Mouse (Mus musculus) cerebellum, adult 9-11 months (tissue): ENCODE data around the gene Slc7a6os.
A peak's percentile ranks its signal among the peaks of the same experiment; 100 is the strongest.
"Not testable (repeated sequence)": the region's sequence is repeated elsewhere in the genome, so short reads cannot be mapped to it uniquely, and the experiment has no call there.

ENCODE experiments used
- DNase-seq: peaks from one replicate; pipeline ENCODE4 v3.0.0; 2022

The Slc7a6os gene

DNA sequence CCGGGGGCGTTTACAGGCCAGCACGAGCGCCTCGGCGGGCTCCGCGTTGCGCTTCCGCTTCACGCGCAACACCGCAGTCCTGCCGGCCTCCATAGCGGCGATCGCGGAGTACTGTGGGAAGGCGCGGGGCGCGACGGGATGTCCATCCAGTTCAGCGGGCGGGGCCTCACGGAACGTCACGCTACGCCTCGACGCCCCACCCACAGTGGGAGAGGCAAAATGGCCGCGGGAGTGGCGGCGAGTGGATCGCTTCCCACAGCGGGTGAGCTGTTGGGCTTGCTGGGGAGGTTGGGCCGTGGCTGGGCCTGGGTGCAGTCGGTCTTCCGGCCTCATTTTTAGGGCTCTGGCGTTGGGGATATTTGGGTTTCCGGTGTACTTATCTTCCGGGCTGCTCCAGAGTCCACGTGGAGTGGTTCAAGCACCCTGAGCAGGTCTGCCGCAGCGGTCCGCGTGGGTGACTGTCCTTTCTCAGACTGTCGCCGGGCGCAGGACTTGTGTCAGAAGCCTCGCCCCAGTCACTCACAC is at the start of gene Slc7a6os, which contains the start of gene Prmt7:
TSS of gene Slc7a6os (minus strand) at position 115 of the 525 bp plus-strand sequence.
TSS of gene Prmt7 (plus strand) at position 116 of the 525 bp plus-strand sequence.
- peak; percentile 95 for DNase-seq

DNA sequence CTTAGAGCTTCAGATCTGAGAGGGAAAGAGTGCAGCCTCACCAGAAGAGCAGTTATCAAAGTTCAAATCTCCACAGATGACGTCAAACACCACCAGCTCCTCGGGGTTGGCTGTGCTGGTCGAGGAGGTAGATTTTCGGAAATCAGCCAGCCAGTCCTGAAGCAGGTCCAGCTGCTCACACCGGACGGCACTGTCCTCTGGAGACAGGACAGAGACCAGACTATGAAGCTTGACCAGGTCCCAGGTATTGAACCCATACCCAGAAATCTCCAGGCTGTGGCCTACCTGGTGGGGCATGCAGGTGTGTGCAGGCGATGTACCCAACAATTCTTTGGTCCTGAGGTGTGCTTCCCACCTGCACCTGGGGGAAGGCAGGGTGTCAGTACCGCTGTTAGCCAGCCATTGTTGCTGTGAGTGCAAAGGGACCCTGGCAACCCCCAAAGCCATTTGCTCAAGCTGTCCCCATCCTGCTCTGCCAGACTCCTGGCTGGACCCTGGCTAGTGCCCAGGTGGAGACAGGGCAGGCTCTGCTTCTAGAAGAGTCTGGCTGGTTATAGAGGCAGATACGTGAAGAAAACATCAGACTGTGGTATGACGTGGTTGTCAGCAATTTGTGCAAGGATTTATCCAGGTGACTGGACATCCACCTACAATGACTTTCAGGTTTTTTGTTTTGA is 49.0 kb upstream of the Slc7a6os start:
- peak; percentile 78 for DNase-seq

DNA sequence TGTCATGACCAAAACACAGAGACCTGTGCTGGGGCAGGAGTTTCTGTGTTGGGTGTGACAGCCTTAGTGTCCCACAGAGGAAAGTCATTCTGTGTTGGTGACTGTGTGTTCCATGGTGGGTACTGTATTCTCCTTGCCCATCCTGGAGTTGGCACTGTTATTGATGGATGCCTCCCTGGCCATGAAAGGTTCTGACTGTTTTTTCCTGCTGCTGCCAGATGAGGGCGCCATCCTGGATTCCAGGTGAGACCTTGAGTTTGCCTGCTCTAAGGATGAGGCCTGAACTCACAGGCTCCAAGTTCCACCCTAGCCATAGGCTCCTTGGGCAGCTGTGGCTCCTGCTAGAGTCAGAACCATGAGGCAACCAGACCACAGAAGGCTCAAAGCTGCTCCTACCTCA is 47.4 kb upstream of the Slc7a6os start:
- DNase-seq = peak; percentile 30

DNA sequence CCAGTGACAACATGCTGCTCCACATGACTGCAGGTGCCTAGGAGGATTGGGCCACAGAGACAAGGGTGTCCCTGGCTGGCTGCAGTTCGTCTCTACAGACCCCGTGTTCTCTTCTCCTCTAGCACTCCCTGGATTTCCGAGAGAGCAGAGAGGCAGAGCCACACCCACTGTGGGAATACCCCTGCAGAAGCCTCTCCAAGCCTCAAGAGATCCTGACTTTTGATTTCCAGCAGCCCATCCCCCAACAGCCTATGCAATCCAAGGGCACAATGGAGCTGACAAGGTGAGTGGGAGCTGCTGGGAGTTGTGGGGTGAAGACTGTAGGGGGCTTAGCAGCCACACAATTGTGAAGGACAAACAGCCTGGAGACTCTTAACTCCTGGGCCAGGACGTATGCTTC is 39.5 kb upstream of the Slc7a6os start:
- no peak for DNase-seq

GRCm38 (mm10) chr8:106237106-106237505 is 26.4 kb upstream of the Slc7a6os start:
- peak; percentile 25 for DNase-seq

GRCm38 (mm10) chr8:106234567-106235261 is 24.0 kb upstream of the Slc7a6os start:
- no peak for DNase-seq

DNA sequence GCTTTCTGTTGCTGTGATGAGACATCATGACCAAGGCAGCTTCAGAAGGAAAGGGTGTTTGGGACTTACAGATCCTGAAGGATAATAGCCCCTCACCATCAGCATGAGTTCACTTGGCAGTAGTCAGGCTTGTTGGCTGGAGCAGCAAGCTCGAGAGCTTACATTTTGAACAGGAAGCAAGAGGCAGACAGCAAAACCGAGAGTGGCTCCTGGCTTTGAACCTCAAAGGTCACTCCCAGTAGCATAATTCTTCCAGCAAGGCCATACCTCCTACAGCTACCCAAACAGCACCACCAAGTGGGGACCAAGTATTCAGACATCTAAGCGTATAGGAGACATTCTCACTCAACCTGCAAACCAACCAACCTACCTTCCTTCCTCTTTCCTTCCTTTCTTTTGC is 22.0 kb upstream of the Slc7a6os start:
- no peak for DNase-seq

DNA sequence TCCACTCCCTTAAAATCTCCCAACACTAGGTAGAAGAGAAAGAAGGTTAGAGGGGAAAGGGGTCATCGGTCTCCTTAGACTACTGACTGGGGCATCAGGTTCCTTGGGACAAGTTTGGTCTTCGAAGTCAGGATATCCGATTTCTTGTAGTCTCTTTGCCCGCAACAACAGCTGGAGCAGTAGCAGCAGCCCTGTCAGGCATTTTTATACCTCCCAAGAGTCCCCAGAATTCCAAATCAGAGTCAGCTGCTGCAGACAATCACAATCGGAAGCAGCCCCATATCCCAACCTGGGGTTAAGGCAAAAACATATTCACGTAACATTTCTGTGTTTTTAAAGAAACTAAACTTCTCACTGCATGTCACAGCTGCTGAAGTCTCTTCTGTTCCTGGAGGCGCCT is 20.8 kb upstream of the Slc7a6os start:
- DNase-seq = no peak

DNA sequence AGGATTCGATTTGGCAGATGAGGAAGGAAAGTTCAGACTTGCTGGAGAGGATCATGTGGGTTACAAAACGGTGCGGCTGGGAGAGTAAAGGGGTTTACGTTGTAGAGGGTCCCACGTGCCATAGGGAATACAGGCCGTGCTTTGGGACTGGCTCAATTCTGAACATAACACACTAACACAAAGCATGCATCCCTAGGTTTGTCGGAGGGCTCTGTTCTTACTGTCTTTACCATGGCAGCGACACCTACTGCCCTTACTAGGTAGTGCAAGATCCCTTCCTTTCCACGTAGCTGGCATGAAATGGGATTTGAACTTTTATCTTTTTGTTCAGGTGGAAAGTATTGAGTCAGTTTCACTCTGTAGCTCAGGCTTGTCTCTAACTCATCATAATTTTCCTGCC is 15.9 kb upstream of the Slc7a6os start:
- DNase-seq = peak; percentile 44

GRCm38 (mm10) chr8:106219620-106220019 is 8.9 kb upstream of the Slc7a6os start:
- DNase-seq = no peak

GRCm38 (mm10) chr8:106213959-106214358 is 3.2 kb upstream of the Slc7a6os start:
- no peak for DNase-seq

DNA sequence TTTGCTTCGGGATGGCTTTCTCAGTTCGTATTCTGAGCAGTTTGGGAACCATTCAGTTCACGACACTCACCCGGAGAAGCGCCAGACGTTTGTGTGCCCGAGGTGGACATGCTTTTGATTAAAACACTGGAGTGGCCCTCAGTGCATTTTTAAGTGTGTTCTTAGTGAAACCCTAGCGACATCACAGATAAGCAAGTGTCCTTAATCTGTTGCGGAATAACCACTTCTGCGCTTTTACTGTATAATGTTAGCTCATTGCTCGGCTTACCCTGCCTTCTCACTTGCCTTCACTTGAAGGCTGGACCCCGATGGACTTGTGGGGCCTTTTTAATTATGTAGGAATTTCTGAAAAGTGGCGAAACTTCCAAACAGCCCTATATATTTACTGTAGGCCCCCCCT is 686 bp upstream of the Slc7a6os start:
- DNase-seq = no peak

DNA sequence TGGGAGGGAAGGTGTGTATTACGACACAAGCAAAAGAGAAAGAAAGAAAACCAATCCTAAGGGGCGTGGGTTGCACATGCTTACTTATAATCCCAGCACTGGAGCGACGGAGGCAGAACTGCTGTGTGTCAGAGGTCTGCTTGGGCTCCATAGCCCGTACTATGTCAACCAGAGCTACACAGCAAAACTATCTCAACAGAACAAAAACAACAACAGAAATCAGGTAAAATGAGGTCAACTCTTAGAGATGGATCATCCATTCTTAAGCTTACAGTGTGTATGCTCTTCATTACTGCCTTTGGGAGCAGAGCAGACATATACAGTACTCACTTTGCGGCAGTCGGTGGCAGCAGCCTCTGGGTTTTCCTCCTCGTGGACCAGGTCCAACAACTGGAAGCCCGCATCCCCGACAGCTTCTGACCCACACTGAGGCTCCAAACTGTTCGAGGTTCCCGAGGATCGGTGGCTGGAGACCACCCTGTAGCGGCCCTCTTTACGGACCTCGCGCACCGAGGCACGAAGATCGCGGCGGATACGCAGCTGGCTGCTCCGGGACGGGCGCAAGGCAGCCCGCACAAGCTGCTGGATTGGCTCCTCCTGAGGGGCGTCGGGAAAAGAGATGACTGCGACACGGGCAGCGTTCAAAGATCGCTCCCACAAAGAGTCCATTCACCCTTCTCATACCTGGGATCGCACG is 552 bp downstream of the Slc7a6os start:
- peak; percentile 14 for DNase-seq

- DNase-seq = not testable (repeated sequence)
These were observed 11.1 kb downstream of the Slc7a6os start for GRCm38 (mm10) chr8:106199596-106199995.

- no peak for DNase-seq
These were observed 12.0 kb downstream of the Slc7a6os start for GRCm38 (mm10) chr8:106198741-106199140.

GRCm38 (mm10) chr8:106194062-106194461 is 16.7 kb downstream of the Slc7a6os start:
- DNase-seq = no peak

DNA sequence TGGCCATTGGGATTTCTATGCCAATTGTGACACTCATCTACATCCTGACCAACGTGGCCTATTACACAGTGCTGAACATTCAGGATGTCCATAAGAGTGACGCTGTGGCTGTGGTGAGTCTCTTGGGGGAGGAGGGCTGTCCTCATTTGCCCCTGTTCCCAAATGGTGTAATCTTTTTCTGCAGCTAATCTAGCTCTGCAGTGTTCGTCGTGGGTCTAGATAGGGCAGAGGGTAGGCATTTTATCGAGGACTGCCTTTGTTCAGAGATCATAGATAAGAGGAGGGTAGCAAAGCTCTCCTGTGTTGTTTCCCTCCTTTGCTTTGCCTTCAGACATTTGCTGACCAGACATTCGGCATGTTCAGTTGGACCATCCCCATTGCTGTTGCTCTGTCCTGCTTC is 17.6 kb downstream of the Slc7a6os start:
- no peak for DNase-seq

- no peak for DNase-seq
These were observed 19.1 kb downstream of the Slc7a6os start for GRCm38 (mm10) chr8:106191639-106192038.

GRCm38 (mm10) chr8:106189162-106189561 is 21.6 kb downstream of the Slc7a6os start:
- DNase-seq = no peak

GRCm38 (mm10) chr8:106186394-106186793 is 24.3 kb downstream of the Slc7a6os start:
- no peak for DNase-seq

DNA sequence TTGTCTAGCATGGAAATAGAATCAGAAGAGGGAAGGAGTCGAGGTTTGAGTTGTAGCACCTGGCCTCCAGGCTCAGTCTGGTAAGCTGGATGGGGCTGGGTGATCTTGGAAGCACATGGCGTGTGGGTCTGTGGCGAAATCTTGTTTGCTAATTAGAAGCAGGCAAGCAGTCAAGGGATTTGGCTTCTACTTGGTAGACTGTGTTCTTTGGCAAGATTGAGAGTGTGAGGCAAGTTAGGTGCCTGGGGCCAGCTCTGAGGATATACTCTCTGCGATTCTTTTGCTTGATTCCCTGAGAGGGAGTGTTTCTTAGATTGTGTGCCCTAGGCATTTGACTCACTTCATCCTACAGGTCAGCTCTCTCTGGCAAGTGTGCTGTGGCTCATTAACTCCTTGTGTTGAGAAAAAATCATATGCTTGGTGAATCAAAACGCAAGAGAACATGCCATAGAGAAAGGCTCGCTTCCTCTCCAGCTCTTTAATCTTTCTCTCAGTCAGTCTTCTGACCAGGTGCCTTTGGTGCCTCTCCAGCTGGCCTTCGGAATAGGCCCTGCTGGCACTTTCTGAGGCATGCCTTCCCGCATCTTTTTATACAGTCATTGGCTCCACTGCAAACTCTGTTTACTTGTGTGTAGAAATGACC is 25.0 kb downstream of the Slc7a6os start:
- peak; percentile 40 for DNase-seq

- no peak for DNase-seq
These were observed 32.3 kb downstream of the Slc7a6os start for GRCm38 (mm10) chr8:106178428-106178827.

DNA sequence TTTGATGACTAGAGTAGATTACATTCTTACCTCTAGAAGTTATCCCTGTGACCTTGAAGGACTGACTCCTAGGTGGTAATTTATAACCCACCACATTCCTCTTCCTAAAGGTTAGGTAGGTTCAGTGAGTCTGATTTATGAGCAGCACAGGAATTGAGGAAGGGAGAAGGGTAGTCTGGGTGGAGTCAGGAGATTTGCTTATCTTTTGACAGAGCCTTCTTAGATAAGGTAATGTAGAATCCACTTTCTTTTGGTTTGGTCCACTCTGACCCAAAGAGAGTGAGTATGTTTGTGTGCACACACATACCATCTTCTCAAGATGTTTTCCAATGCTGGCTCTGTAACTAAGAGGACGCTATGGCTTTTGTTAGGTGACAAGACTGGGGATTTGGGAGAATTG is 33.1 kb downstream of the Slc7a6os start:
- no peak for DNase-seq
